Mouse (Mus musculus) stomach, postnatal 0 days (tissue): Measurements from ENCODE around the gene Vps29. TPM values are rescaled to one million over a fixed set of nuclear protein-coding genes. Genes with fewer than 3 reads are reported as not detected.

Source experiments
- ATAC-seq: fragments of 200-750 bp; cut with Nextera tagmentation; 2 replicates; pipeline ENCODE4 v1.8.0; 2017; ENCODE audit not compliant: low FRiP score, low TSS enrichment
- DNase-seq: peaks from one replicate; pipeline ENCODE4 v3.0.0-alpha.2; 2016; ENCODE audit warnings: low spot score
- H3K27ac ChIP-seq: fragments of 300-500 bp; sonication (generic); replicated peaks from 2 replicates; pipeline ENCODE4 v1.5.1; 2014; ENCODE audit warnings: mild to moderate bottlenecking, control low read depth
- H3K27me3 ChIP-seq: fragments of 300-500 bp; sonication (generic); 2 replicates; pipeline ENCODE4 v1.6.1; 2014; ENCODE audit warnings: low read length; ENCODE audit not compliant: control insufficient read depth, insufficient read depth
- H3K36me3 ChIP-seq: fragments of 300-500 bp; sonication (generic); 2 replicates; pipeline ENCODE4 v1.6.1; 2014; ENCODE audit warnings: low read length, mixed read lengths; ENCODE audit not compliant: control insufficient read depth, insufficient read depth
- H3K4me1 ChIP-seq: fragments of 300-500 bp; sonication (generic); replicated peaks from 2 replicates; pipeline ENCODE4 v1.6.1; 2014; ENCODE audit warnings: antibody characterized with exemption; ENCODE audit not compliant: control insufficient read depth, insufficient read depth
- H3K4me2 ChIP-seq: fragments of 300-500 bp; sonication (generic); replicated peaks from 2 replicates; pipeline ENCODE4 v1.6.1; 2014; ENCODE audit warnings: low read depth, mild to moderate bottlenecking, control low read depth, moderate library complexity
- H3K4me3 ChIP-seq: fragments of 300-500 bp; sonication (generic); 2 replicates; pipeline ENCODE4 v1.5.1; 2014; ENCODE audit warnings: low read depth, low read length, control low read depth
- H3K9ac ChIP-seq: fragments of 300-500 bp; sonication (generic); 2 replicates; pipeline ENCODE4 v1.6.1; 2014; ENCODE audit warnings: mild to moderate bottlenecking, low read length, control low read depth, mixed read lengths
- H3K9me3 ChIP-seq: fragments of 300-500 bp; sonication (generic); 2 replicates; pipeline ENCODE4 v1.6.1; 2016; ENCODE audit warnings: low read length; ENCODE audit not compliant: control insufficient read depth
- CTCF ChIP-seq: IDR thresholded peaks from 2 replicates; pipeline ENCODE4 v1.5.1; 2016; ENCODE audit warnings: antibody characterized with exemption, low read depth, mild to moderate bottlenecking, moderate library complexity
- EP300 ChIP-seq: optimal IDR thresholded peaks from 2 replicates; pipeline ENCODE3; 2016; ENCODE audit warnings: antibody characterized with exemption
- WGBS: fragments of 180-500 bp; shearing (Covaris S2); extraction: QIAGEN DNeasy Blood & Tissue Kit; methylation state at CpG from one replicate; pipeline ENCODE4 v1.1.7; 2014; 5-methylcytosine and 5-hydroxymethylcytosine counted together
- polyA plus RNA-seq: library from polyadenylated mRNA; unstranded; fragments of >200 nt; fragmentation: Nextera tagmentation; extraction: Ambion mirVana; gene quantifications from 2 replicates; pipeline ENCODE4 v1.2.1, GENCODE M21; 2015

Vps29 gene
- polyA plus RNA-seq, 1 experiment from 2014 or later, result 191 TPM

DNA sequence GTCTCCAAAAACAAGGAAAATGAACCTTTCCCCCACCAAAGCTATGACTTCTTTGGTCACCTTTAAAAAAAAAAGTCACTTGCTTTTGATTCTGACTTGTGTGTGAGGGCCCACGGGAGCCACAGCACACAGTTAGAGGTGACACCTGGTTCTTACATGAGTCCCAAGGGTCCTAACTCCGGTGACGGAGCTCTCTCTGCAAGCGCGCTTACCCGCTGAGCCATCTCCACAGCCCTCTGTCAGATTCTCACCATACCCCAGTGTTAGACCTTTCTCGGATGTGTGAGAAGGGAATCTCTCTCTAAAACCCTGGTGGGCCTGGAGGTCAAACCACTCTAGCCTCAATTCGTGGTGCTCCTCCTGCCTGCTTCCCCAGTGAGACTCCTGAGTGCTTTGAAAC is 43.3 kb downstream of the Vps29 start:
- TF ChIP-seq EP300, result no peak
- Histone ChIP-seq H3K4me2 (no peak overlapping the region), H3K4me1 (peaks cover 3% of the 10 kb centered on the region; the same call in 1 of the 2 replicates), H3K36me3 (peaks cover 11% of the 10 kb centered on the region), H3K9me3 (no peaks in the 10 kb centered on the region), H3K27ac (no peak overlapping the region; the same call in 1 of the 2 replicates), H3K4me3 (no peak overlapping the region), H3K27me3 (no peaks in the 10 kb centered on the region), H3K9ac (no peak overlapping the region)
- ATAC-seq (no peak), DNase-seq (no peak)
- 90% methylated on average over 8 of the region's 8 CpGs for WGBS

DNA sequence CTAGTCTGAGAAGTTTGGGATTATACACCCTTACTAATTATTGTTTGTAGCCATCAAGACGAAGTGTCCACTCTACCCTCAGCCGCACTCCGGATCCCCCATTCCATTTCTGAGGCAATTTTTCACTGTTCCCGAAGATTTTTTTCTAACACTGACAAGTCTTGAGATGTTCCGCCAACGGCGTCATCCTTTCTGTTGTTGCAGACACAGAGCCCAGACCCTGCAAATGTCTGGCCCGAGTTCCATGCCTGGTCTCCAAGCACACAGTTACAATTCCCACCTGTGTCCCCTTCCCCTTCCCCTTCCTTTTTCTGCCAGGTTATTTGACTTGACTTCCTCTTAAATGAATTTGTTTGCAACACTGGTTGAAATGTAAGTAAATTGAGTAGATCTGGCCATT is 45.7 kb downstream of the Vps29 start:
- WGBS, result 74% methylated on average over 8 of the region's 8 CpGs
- H3K27ac ChIP-seq, result no peak overlapping the region
- H3K4me1 ChIP-seq, result no peaks in the 10 kb centered on the region
- no peaks in the 10 kb centered on the region for H3K27me3 ChIP-seq
- H3K9me3 ChIP-seq, result no peaks in the 10 kb centered on the region
- peaks cover 29% of the 10 kb centered on the region for H3K36me3 ChIP-seq
- no peak overlapping the region for H3K4me2 ChIP-seq
- no peak overlapping the region for H3K9ac ChIP-seq
- TF ChIP-seq EP300 (no peak), CTCF (no peak)
- H3K4me3 ChIP-seq, result no peak overlapping the region
- DNase-seq (no peak), ATAC-seq (no peak)

DNA sequence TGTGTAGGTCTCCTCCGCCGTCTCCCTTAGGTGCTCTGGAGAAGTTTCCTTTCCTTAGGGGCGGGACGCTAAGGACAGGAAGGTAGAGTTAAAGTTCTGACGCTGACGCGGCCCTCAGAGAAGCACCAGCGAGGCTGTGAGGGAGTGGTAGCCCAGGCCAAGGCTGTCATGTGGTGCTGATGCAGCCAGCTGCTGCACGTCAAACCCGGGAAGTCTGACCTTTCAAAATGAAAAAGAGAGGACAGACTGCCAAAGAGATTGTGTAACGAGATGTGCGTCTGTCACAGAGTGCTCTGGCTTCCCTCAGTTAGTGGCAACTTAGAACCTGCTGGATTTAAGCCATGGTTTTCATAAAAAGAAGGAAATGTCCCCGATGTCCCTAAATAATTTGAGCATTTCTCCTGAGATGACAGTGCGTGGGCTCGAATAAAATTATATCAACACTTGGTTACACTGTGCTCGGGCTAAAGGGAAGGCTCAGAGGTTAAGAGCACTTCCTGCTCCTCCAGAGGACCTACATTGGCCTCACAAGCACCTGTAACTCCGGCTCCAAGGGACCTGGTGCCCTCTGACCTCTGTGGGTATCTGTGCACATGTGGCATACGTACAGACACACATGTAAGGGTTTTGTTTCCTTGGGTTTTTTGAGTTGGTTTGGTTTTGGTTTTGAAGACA is 46.6 kb downstream of the Vps29 start:
- Histone ChIP-seq H3K4me3 (no peak overlapping the region), H3K27me3 (no peaks in the 10 kb centered on the region), H3K36me3 (peaks cover 36% of the 10 kb centered on the region), H3K27ac (peak overlapping the region; percentile 58; the same call in 1 of the 2 replicates), H3K9me3 (no peaks in the 10 kb centered on the region), H3K9ac (no peak overlapping the region), H3K4me2 (no peak overlapping the region), H3K4me1 (no peaks in the 10 kb centered on the region)
- peak; percentile 59 for ATAC-seq
- WGBS, result 47% methylated on average over 18 of the region's 18 CpGs
- TF ChIP-seq CTCF (no peak), EP300 (peak; percentile 45)
- DNase-seq, result peak; percentile 32

DNA sequence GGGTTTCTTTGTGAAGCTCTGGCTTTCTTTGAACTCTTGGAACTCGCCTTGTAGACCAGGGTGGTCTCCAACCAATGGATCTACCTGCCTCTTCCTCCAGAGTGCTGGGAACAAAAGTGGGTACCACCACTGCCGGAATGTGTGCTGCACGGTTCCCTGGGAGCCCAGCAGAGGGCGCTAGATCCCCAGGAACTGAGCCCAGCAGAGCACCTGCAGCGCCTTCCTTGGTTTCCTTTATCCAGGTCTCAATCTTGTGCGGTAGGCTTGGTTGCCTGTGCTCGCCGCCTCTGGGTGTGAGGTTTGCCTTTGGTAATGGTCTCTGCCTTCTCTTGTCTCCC is 47.1 kb downstream of the Vps29 start:
- peaks cover 37% of the 10 kb centered on the region for H3K36me3 ChIP-seq
- 27% methylated on average over 8 of the region's 8 CpGs for WGBS

DNA sequence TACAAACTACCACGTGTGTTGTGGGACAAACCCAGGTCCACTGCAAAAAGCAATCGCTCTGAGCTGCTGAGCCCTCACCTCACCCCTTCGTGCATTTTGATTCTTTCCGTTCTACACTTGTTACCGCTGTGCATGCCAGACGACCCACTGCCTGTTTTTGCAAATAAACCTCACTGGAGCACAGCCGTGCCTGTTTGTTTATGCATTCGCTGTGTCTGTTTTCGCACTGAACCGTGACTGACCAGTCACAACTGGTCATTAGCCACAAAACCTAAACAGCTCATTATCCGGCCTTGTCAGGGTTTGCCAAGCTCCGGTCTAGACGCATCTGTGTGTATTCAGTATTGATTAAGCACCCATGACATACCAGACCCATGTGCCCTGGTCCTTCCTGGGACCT is 48.0 kb downstream of the Vps29 start:
- H3K4me1 ChIP-seq, result no peaks in the 10 kb centered on the region
- H3K4me3 ChIP-seq, result no peak overlapping the region
- peaks cover 37% of the 10 kb centered on the region for H3K36me3 ChIP-seq
- no peak for DNase-seq
- H3K9me3 ChIP-seq, result no peaks in the 10 kb centered on the region
- 78% methylated on average over 13 of the region's 13 CpGs for WGBS
- no peak for ATAC-seq
- H3K27me3 ChIP-seq, result no peaks in the 10 kb centered on the region
- TF ChIP-seq EP300 (no peak), CTCF (no peak)
- H3K27ac ChIP-seq, result no peak overlapping the region
- H3K9ac ChIP-seq, result no peak overlapping the region
- H3K4me2 ChIP-seq, result no peak overlapping the region

More for the DNA sequence above, 47.1 kb downstream of the Vps29 start:
- no peak for TF ChIP-seq EP300
- TF ChIP-seq CTCF, result peak; percentile 96
- H3K4me3 ChIP-seq, result no peak overlapping the region
- no peaks in the 10 kb centered on the region for H3K9me3 ChIP-seq
- H3K27me3 ChIP-seq, result no peaks in the 10 kb centered on the region
- no peak overlapping the region for H3K4me2 ChIP-seq
- peak; percentile 48; the same call in 1 of the 2 replicates for ATAC-seq
- H3K9ac ChIP-seq, result no peak overlapping the region
- H3K4me1 ChIP-seq, result no peaks in the 10 kb centered on the region
- H3K27ac ChIP-seq, result no peak overlapping the region
- peak; percentile 80 for DNase-seq

DNA sequence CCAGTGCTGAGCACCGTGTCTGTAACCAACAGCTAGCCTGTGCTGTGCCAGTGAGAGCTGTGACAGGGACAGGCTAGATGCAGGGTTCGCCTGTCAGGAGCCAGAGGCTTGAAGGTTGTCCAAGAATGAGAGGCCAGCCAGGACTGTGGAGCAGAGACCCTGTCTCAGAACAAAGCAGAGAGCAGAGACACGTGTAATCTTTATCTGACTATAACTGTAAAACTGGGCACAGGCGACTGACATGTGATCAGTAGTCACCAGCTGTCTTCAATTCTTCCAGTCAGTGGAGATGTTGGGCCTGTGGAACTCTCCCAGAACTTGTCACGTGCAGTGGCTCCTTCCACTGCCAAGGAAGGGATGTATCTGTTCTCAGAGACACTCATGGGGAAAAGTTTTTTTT is 48.6 kb downstream of the Vps29 start:
- H3K9ac ChIP-seq, result no peak overlapping the region
- H3K27me3 ChIP-seq, result no peaks in the 10 kb centered on the region
- TF ChIP-seq CTCF (no peak), EP300 (no peak)
- H3K27ac ChIP-seq, result no peak overlapping the region
- no peak overlapping the region for H3K4me2 ChIP-seq
- no peak overlapping the region for H3K4me3 ChIP-seq
- H3K9me3 ChIP-seq, result no peaks in the 10 kb centered on the region
- no peaks in the 10 kb centered on the region for H3K4me1 ChIP-seq
- H3K36me3 ChIP-seq, result peaks cover 32% of the 10 kb centered on the region
- WGBS, result 79% methylated on average over 5 of the region's 5 CpGs
- 0 out of 2 replicates have a peak, but pooled peaks have one; percentile 28 for ATAC-seq
- no peak for DNase-seq
